Mouse (Mus musculus): ENCODE measurements around the gene Invs.

Invs gene

DNA sequence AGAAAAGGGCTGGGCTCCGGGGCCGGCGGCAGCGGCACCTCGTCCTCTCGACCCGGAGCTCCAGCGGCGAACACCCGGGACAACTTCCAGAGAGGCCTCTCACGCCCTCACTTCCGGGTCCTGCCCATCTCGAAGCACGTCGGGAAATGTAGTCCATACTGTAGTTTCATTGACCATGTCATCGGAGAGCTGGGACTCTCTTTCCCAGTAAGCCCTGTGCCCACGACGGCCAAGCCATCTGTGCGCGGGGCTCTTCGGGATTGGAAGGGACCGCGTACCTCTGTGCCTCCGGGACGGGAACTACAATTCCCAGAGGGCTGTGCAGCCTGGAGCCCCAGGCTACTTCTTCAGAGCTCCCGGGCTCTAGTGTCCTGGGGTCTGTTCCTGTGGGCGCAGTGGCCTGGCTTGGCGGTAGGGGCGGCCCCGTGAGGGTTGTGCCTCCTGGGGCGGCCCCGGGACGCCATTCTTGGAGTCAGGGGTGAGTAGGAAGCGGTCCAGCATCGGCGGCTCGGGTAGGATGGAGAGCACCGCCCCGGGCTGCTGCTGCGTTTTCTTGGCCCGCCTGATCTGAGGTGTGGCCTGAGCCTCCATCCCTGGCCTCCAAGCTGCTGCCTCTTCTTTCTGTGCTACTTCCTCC lies at the start of gene Invs, which contains the start of gene Erp44:
Invs (plus strand) TSS at position 263 of the 637 bp plus-strand sequence.
Erp44 (minus strand) TSS at position 61 of the 637 bp plus-strand sequence.
- H3K4me1 ChIP-seq (replicated peaks; ENCODE audit: low read depth, low read length): peaks cover 13% of the 10 kb centered on the region
- H3K36me3 ChIP-seq (ENCODE audit: insufficient read depth, low read length): no peaks in the 10 kb centered on the region
- H3K27me3 ChIP-seq (ENCODE audit: insufficient read depth, low read length): no peaks in the 10 kb centered on the region
- H3K9me3 ChIP-seq (ENCODE audit: low read length): no peaks in the 10 kb centered on the region
- H3K4me3 ChIP-seq (replicated peaks; ENCODE audit: low read length): peak within 1 kb of the TSS; percentile 100
- no peak for TF ChIP-seq NANOG (IDR thresholded peaks at IDR 0.05; ENCODE audit: borderline replicate concordance, low read length)
- TF ChIP-seq POU5F1 (IDR thresholded peaks at IDR 0.05; ENCODE audit: borderline replicate concordance, low read length): no peak
- no peak for TF ChIP-seq CTCF (conservative IDR thresholded peaks at IDR 0.05; ENCODE audit: low read length)

DNA sequence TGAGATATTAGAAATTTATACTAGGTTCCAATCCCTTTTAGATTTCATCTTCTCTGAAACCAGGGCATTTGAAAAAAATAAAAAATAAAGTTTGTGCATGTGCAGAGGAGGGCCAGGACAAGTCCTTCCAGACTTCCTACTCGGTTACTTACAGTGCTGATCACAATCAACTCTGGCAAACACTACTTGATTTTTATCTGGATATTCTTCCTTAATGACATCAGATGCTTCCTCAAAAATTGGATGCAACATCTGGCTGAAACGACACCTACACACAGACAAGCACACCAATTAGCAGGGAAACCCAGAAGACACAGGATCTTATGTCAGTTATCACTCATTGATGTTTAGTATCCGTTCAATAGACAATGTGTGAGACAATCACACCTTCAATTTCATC lies 42.8 kb upstream of the Invs start:
- Histone ChIP-seq H3K9me3 (ENCODE audit: low read length) (no peaks in the 10 kb centered on the region), H3K27me3 (ENCODE audit: insufficient read depth, low read length) (no peaks in the 10 kb centered on the region), H3K36me3 (ENCODE audit: insufficient read depth, low read length) (peaks cover 13% of the 10 kb centered on the region; the same call in 1 of the 2 replicates), H3K4me1 (replicated peaks; ENCODE audit: low read depth, low read length) (no peaks in the 10 kb centered on the region), H3K4me3 (replicated peaks; ENCODE audit: low read length) (no peak overlapping the region)
- TF ChIP-seq NANOG (IDR thresholded peaks at IDR 0.05; ENCODE audit: borderline replicate concordance, low read length): no peak
- TF ChIP-seq POU5F1 (IDR thresholded peaks at IDR 0.05; ENCODE audit: borderline replicate concordance, low read length): no peak
- TF ChIP-seq CTCF (conservative IDR thresholded peaks at IDR 0.05; ENCODE audit: low read length): no peak

DNA sequence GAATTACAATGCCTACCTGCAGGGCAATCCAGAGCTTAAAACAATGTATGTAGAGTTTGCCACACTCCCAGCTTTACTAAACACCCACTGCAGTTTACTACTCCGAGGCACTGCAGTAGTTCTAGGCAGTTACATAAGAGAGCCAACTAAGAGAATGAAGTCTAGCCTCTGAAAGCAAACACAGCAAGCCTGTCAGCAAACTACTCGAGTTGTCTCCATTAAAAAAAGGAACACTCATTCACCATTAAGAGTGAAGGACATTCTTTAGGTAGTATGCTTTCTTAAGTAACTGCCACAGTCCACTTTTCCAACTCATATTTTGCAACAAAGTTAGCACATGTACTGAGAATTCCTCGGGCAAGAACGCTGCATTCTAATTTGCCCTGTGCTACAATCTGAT lies 40.5 kb upstream of the Invs start:
- Histone ChIP-seq H3K36me3 (ENCODE audit: insufficient read depth, low read length) (peaks cover 13% of the 10 kb centered on the region; the same call in 1 of the 2 replicates), H3K4me3 (replicated peaks; ENCODE audit: low read length) (no peak overlapping the region), H3K4me1 (replicated peaks; ENCODE audit: low read depth, low read length) (peaks cover 3% of the 10 kb centered on the region), H3K27me3 (ENCODE audit: insufficient read depth, low read length) (no peaks in the 10 kb centered on the region), H3K9me3 (ENCODE audit: low read length) (no peaks in the 10 kb centered on the region)
- TF ChIP-seq POU5F1 (IDR thresholded peaks at IDR 0.05; ENCODE audit: borderline replicate concordance, low read length) (no peak), NANOG (IDR thresholded peaks at IDR 0.05; ENCODE audit: borderline replicate concordance, low read length) (no peak)

DNA sequence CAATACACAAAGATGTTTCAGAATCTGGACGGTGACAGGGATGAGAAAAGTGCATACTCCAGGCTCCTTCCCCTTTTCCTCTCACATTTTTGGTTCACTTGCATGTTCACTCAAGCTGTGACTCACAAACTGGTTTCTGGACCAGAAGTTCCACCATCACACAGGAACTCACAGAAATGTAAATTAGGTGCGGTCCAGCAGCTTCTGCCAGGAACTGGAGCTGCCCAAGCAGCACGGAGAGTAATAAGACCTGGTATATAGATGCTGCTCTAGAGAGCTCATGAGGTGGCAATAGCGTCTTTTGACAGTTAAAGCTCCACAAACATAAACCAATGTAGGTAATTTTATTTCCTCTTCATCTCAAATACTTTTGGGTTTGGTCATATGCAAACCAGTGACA lies 37.1 kb upstream of the Invs start:
- Histone ChIP-seq H3K36me3 (ENCODE audit: insufficient read depth, low read length) (no peaks in the 10 kb centered on the region), H3K27me3 (ENCODE audit: insufficient read depth, low read length) (no peaks in the 10 kb centered on the region), H3K9me3 (ENCODE audit: low read length) (no peaks in the 10 kb centered on the region), H3K4me1 (replicated peaks; ENCODE audit: low read depth, low read length) (peaks cover 9% of the 10 kb centered on the region), H3K4me3 (replicated peaks; ENCODE audit: low read length) (no peak overlapping the region)
- no peak for TF ChIP-seq NANOG (IDR thresholded peaks at IDR 0.05; ENCODE audit: borderline replicate concordance, low read length)

DNA sequence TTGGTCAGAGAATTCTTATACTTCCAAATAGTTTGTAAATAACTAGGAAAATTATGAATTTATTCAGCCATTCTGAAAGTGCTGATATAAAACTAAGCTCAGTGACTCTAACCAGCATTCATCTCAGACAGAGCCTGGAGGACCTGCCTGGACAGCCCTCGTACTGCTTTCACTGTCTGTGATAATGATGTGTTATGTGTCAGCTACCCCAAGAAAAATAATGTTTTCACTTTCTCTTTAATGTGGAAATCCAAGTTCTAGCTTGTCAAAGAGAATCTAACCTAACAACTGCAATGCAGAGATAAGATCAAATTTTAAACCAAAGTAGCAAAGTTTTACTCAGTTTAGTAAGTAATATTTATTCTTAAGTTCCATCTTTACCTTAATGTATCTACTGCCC lies 35.8 kb upstream of the Invs start:
- TF ChIP-seq CTCF (conservative IDR thresholded peaks at IDR 0.05; ENCODE audit: low read length) (no peak), NANOG (IDR thresholded peaks at IDR 0.05; ENCODE audit: borderline replicate concordance, low read length) (no peak), POU5F1 (IDR thresholded peaks at IDR 0.05; ENCODE audit: borderline replicate concordance, low read length) (no peak)
- Histone ChIP-seq H3K9me3 (ENCODE audit: low read length) (no peaks in the 10 kb centered on the region), H3K4me1 (replicated peaks; ENCODE audit: low read depth, low read length) (peaks cover 9% of the 10 kb centered on the region)

DNA sequence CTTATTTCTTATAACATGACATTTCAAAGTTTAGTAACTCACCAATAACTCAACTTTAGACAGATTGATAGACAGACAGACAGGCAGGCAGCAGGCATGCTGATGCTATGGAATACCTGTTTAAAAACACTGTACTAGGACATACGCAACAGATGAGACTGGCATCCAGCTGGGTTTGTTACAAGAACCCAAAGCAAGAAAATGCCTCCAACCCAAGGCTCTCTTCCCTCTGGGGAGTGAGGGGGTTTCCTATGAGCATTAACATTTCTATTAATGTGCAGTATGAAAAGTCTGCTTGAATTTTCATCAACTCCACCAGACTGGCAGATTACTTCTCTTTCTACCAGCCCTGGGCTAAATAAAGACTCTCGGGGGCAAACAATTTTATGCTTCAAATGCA lies 35.3 kb upstream of the Invs start:
- Histone ChIP-seq H3K4me1 (replicated peaks; ENCODE audit: low read depth, low read length) (peaks cover 9% of the 10 kb centered on the region), H3K9me3 (ENCODE audit: low read length) (no peaks in the 10 kb centered on the region), H3K4me3 (replicated peaks; ENCODE audit: low read length) (no peak overlapping the region), H3K27me3 (ENCODE audit: insufficient read depth, low read length) (no peaks in the 10 kb centered on the region), H3K36me3 (ENCODE audit: insufficient read depth, low read length) (no peaks in the 10 kb centered on the region)
- TF ChIP-seq NANOG (IDR thresholded peaks at IDR 0.05; ENCODE audit: borderline replicate concordance, low read length): no peak
- no peak for TF ChIP-seq CTCF (conservative IDR thresholded peaks at IDR 0.05; ENCODE audit: low read length)
- no peak for TF ChIP-seq POU5F1 (IDR thresholded peaks at IDR 0.05; ENCODE audit: borderline replicate concordance, low read length)

More for the DNA sequence above, 35.8 kb upstream of the Invs start:
- Histone ChIP-seq H3K36me3 (ENCODE audit: insufficient read depth, low read length) (no peaks in the 10 kb centered on the region), H3K27me3 (ENCODE audit: insufficient read depth, low read length) (no peaks in the 10 kb centered on the region), H3K4me3 (replicated peaks; ENCODE audit: low read length) (no peak overlapping the region)

DNA sequence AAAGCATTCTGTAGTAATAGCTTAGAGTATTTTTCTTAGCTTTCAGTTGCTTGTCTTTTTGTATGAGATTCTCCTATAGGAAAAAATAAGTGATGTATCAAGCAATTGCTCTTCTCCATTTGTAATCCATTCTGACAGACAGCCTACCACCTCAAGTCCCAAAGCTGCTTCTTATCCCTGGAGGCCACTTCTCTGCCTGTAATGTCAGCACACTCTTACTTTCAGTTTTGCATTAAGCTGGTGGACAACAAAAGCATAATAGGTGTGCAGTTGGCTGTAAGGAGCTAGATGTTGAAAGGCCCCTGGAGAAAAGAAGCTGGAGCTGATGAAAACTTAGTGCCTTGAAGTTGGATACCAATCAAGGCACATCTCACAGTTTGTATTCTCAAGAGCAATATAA lies 26.3 kb upstream of the Invs start:
- Histone ChIP-seq H3K36me3 (ENCODE audit: insufficient read depth, low read length) (no peaks in the 10 kb centered on the region), H3K9me3 (ENCODE audit: low read length) (no peaks in the 10 kb centered on the region), H3K4me3 (replicated peaks; ENCODE audit: low read length) (no peak overlapping the region), H3K4me1 (replicated peaks; ENCODE audit: low read depth, low read length) (no peaks in the 10 kb centered on the region), H3K27me3 (ENCODE audit: insufficient read depth, low read length) (no peaks in the 10 kb centered on the region)
- no peak for TF ChIP-seq NANOG (IDR thresholded peaks at IDR 0.05; ENCODE audit: borderline replicate concordance, low read length)
- TF ChIP-seq CTCF (conservative IDR thresholded peaks at IDR 0.05; ENCODE audit: low read length): no peak
- no peak for TF ChIP-seq POU5F1 (IDR thresholded peaks at IDR 0.05; ENCODE audit: borderline replicate concordance, low read length)

DNA sequence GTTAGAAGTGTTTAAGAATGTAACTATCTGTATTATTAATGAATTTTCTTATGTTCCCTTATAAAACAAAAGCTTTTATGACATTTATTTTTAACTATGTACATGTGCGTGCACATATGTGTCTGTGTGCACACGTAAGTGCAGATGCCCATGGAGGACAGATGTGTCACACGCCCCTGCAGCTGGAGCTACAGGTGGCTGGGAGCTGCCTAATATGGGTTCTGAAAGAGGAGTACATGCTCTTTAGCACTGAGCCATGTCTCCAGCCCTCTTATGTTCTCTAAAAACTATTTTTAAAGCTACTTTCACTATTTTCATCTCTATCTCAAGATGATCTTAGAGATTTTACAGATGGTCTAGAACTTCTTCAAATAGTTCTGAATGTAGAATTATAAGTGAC lies 21.5 kb upstream of the Invs start:
- peaks cover 5% of the 10 kb centered on the region; the same call in 1 of the 2 replicates for H3K36me3 ChIP-seq (ENCODE audit: insufficient read depth, low read length)
- H3K9me3 ChIP-seq (ENCODE audit: low read length): no peaks in the 10 kb centered on the region
- H3K4me1 ChIP-seq (replicated peaks; ENCODE audit: low read depth, low read length): no peaks in the 10 kb centered on the region
- no peak overlapping the region for H3K4me3 ChIP-seq (replicated peaks; ENCODE audit: low read length)
- TF ChIP-seq NANOG (IDR thresholded peaks at IDR 0.05; ENCODE audit: borderline replicate concordance, low read length) (no peak), POU5F1 (IDR thresholded peaks at IDR 0.05; ENCODE audit: borderline replicate concordance, low read length) (no peak), CTCF (conservative IDR thresholded peaks at IDR 0.05; ENCODE audit: low read length) (no peak)
- H3K27me3 ChIP-seq (ENCODE audit: insufficient read depth, low read length): no peaks in the 10 kb centered on the region

DNA sequence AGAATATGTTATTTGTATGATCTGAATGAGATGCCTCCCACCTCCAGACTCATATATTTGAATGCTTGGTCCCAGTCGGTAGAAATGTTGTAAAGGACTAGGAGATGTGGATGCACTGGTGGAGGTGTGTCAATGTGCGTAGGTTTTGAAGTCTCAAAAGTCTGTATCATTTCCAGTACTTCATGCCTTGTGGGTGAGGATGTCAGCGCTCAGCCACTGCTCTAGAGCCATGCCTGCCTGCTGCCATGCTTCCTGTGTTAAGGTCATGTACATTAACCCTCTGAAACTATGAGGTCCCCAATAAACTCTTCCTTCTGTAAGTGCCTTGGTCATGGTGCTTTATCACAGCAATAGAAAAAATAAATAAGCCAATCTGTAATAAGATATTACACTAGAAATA lies 11.9 kb upstream of the Invs start:
- peaks cover 5% of the 10 kb centered on the region; the same call in 1 of the 2 replicates for H3K27me3 ChIP-seq (ENCODE audit: insufficient read depth, low read length)
- no peaks in the 10 kb centered on the region for H3K36me3 ChIP-seq (ENCODE audit: insufficient read depth, low read length)
- peaks cover 15% of the 10 kb centered on the region for H3K4me1 ChIP-seq (replicated peaks; ENCODE audit: low read depth, low read length)
- H3K9me3 ChIP-seq (ENCODE audit: low read length): no peaks in the 10 kb centered on the region
- no peak for TF ChIP-seq POU5F1 (IDR thresholded peaks at IDR 0.05; ENCODE audit: borderline replicate concordance, low read length)
- no peak for TF ChIP-seq CTCF (conservative IDR thresholded peaks at IDR 0.05; ENCODE audit: low read length)
- TF ChIP-seq NANOG (IDR thresholded peaks at IDR 0.05; ENCODE audit: borderline replicate concordance, low read length): no peak
- H3K4me3 ChIP-seq (replicated peaks; ENCODE audit: low read length): no peak overlapping the region
